8 mouse cellular contexts compared by ENCODE assay signal in the genomic region with DNA sequence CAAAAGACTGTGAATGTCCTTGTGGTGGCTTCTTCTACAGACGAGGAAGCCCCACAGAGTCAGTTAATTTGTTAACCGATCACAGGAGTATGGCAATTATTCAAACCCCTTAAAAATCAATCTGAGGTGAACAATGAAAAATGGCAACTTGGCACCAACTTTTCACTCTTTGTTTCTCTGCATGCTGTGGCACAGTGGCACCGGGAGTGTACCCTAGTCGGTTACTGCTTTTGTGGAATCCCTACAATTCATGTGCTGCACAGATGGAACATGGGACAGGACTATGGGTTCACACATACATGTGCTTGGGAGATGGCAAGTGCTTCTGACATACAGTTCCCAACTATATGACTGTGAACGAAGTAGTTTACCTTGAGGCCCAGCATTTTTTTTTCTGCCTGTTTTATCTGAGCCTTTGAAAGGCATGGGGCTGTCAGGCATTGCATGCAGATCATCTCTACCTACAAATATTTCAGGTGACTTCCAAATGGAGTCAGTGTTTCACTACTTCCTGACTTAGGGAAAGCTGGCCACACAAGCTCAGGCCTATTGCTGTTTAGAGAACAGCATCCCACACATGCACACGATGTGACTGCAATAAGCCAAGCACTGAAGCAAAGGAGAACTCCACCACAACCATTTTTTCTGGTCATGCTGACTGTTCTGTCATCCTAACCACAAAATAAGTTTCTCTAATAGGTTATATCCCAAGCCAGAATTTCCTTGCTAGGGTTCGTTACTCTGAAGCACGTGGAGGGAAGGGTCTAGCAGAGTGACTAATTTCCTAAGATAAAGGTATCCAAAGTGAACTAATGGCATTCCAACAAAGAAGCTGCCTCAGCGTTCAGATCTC.
A peak's percentile ranks its signal among the peaks of the same experiment; 100 is the strongest.
DNase-seq lines count a peak whose midpoint lies in the region; TF ChIP-seq lines count a peak whose summit lies in the region.

No protein-coding gene starts in this region.

- peak overlapping the region; percentile 65 for H3K4me2 ChIP-seq in myocyte (ENCODE audit: low read depth)

- H3K27me3 ChIP-seq in myocyte (ENCODE audit: control insufficient read depth, insufficient read depth, insufficient read length) = no peaks in the 10 kb centered on the region

- no peak for DNase-seq in layer of hippocampus, adult 2 months (ENCODE audit: low spot score in 2 of 2)
- DNase-seq in layer of hippocampus, adult 8-10 months (ENCODE audit: low spot score in 2 of 2) = no peak
- peak; percentile 40 to 42 for DNase-seq in heart, postnatal 10 days
- DNase-seq in c-Kit-positive CD71-positive TER-119-positive erythroid progenitor cells, embryonic 14.5 days (ENCODE audit: low spot score) = no peak
- DNase-seq in left cerebral cortex, adult 9 months (ENCODE audit: low spot score in 2 of 2) = no peak
- DNase-seq in cerebellum, adult 11 months = no peak

- intact Hi-C loops in heart, postnatal 10 days (cut with DNase I) = loop anchor here (2.0 to 10.0 kb wide), 5 partner anchors 33 to 935 kb away; no protein-coding TSS in a partner anchor

- peaks cover 17% of the 10 kb centered on the region for H3K36me3 ChIP-seq in myocyte (ENCODE audit: control insufficient read depth, insufficient read depth)

- no peak for TF ChIP-seq CTCF in layer of hippocampus, adult 2 months (conservative IDR thresholded peaks at IDR 0.05)
- TF ChIP-seq CTCF in embryonic fibroblast, embryonic 13.5 days (IDR thresholded peaks at IDR 0.05; ENCODE audit: borderline replicate concordance, insufficient read depth, low read length) = no peak

- no peak for TF ChIP-seq POLR2A in embryonic fibroblast, embryonic 13.5 days (IDR thresholded peaks at IDR 0.05; ENCODE audit: low read depth, low read length)
- TF ChIP-seq POLR2A in myocyte (IDR thresholded peaks at IDR 0.05; ENCODE audit: insufficient read length, low read depth) = no peak

- H3K4me3 ChIP-seq in layer of hippocampus, adult 2 months = peak overlapping the region; percentile 95
- no peak overlapping the region for H3K4me3 ChIP-seq in embryonic fibroblast, embryonic 13.5 days (ENCODE audit: insufficient read depth, low read length)
- no peak overlapping the region for H3K4me3 ChIP-seq in myocyte

- no peak overlapping the region for H3ac ChIP-seq in myocyte (ENCODE audit: control insufficient read depth, insufficient read length)

- peaks cover 5% of the 10 kb centered on the region; the same call in 1 of the 2 replicates for H3K4me1 ChIP-seq in embryonic fibroblast, embryonic 13.5 days (ENCODE audit: control insufficient read depth, insufficient read depth, low read length)

- peaks cover 93% of the 10 kb centered on the region for H3K79me2 ChIP-seq in myocyte (ENCODE audit: control insufficient read depth, insufficient read depth)

- H3K27ac ChIP-seq in layer of hippocampus, adult 2 months = peak overlapping the region; percentile 98
- H3K27ac ChIP-seq in embryonic fibroblast, embryonic 13.5 days (ENCODE audit: insufficient read depth, low read length) = 0 out of 2 replicates have a peak overlapping the region, but pooled peaks have one; percentile 21

TF ChIP-seq in myocyte, 11 proteins besides CTCF, POLR2A, EP300 and RAD21:
- no peak for TF ChIP-seq MAX (IDR thresholded peaks at IDR 0.05; ENCODE audit: low read depth)
- TF ChIP-seq TCF12 (IDR thresholded peaks at IDR 0.05; ENCODE audit: insufficient read depth, poor library complexity, severe bottlenecking) = no peak
- TF ChIP-seq MYOG (IDR thresholded peaks at IDR 0.05; ENCODE audit: control insufficient read depth in 1 of 3, insufficient read depth in 1 of 3, insufficient read length in 2 of 3, low read depth in 2 of 3) = no peak
- TF ChIP-seq CEBPB (IDR thresholded peaks at IDR 0.05; ENCODE audit: insufficient read depth, poor library complexity, severe bottlenecking) = no peak
- TF ChIP-seq E2F4 (IDR thresholded peaks at IDR 0.05; ENCODE audit: insufficient read depth) = no peak
- no peak for TF ChIP-seq MYOD1 (IDR thresholded peaks at IDR 0.05; ENCODE audit: control insufficient read depth in 1 of 3, insufficient read length in 2 of 3, low read depth in 2 of 3)
- TF ChIP-seq REST (IDR thresholded peaks at IDR 0.05; ENCODE audit: insufficient read depth, insufficient read length) = no peak
- no peak for TF ChIP-seq POLR2AphosphoS2 (IDR thresholded peaks at IDR 0.05; ENCODE audit: insufficient read length, low read depth)
- TF ChIP-seq USF1 (IDR thresholded peaks at IDR 0.05; ENCODE audit: low read depth) = no peak
- no peak for TF ChIP-seq SRF (IDR thresholded peaks at IDR 0.05; ENCODE audit: control insufficient read depth, insufficient read length, low read depth)

Comparison
In these comparisons a context has a peak if more than half of its experiments do, and no peak if none do; other contexts are left out.
1. DNase-seq: peak in heart, postnatal 10 days (2 of 2); none in layer of hippocampus, adult 2 months (0 of 2), layer of hippocampus, adult 8-10 months (0 of 2), c-Kit-positive CD71-positive TER-119-positive erythroid progenitor cells, embryonic 14.5 days (single experiment), left cerebral cortex, adult 9 months (0 of 2) and cerebellum, adult 11 months (single experiment).